8 mouse cellular contexts compared by ENCODE assay signal in the genomic region with DNA sequence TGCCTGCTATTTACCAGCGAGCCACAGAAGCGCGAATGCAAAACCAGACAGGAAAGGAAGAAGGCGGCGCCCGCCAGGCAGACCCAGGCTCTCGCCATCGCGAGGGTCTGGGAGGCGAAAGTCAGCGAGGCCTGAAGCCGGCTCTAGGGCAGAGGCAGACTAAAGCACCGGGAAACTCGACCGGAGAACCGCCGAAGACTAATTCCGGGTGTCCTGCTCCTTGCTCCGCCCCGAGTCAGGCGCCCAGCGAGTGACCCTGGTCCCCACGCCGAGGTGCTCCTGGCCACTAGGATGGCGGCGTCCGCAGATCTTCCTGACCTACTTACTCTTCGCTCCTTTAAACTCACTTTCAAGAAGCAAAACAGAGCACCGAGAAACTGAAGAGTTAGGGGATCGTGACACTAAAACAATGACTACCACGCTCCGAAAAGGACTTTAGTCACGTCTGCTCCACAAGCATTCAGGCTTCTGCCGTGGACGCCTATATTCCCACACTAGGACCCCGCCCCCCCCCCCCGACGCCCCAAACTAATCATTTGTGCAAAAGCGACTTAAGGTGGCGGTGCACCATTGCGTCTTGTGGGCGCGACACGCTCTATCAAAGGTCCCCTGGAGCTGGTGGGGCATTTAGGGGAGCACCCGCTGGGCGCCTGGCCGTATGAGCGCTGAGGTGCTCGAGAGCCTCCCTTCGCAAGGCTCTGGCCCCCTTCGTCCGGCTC. TPM values are rescaled to one million over a fixed set of nuclear protein-coding genes. Genes with fewer than 3 reads are reported as not detected.
DNase-seq lines count a peak whose midpoint lies in the region; ATAC-seq and TF ChIP-seq lines count a peak whose summit lies in the region.

A gene (minus strand): TSS at position 287 of the 719 bp plus-strand sequence.
A gene (plus strand): TSS at position 621 of the 719 bp plus-strand sequence.

- DNase-seq in Patski (ENCODE audit: low read depth, low spot score): peak; percentile 97
- DNase-seq in cerebellum, postnatal 14 days: peak; percentile 96 to 98
- DNase-seq in frontal cortex, postnatal 14 days (ENCODE audit: low spot score in 2 of 2): peak; percentile 91 to 93
- DNase-seq in hindbrain, embryonic 14.5 days (ENCODE audit: low spot score): peak; percentile 95
- peak; percentile 95 to 97 for DNase-seq in layer of hippocampus, postnatal 36 days
- DNase-seq in lung, postnatal 36 days: peak; percentile 98
- peak; percentile 99 for DNase-seq in retina, postnatal 1 day
- DNase-seq in urinary bladder, adult 18-20 months (ENCODE audit: low spot score in 2 of 2): peak; percentile 93 to 94

- H3K9ac ChIP-seq in hindbrain, embryonic 14.5 days: peak within 1 kb of the TSS; percentile 83

- peak; percentile 93 for ATAC-seq in Patski
- ATAC-seq in hindbrain, embryonic 14.5 days (ENCODE audit: low FRiP score): peak; percentile 99

- peak within 1 kb of the TSS; percentile 97 for H3K4me2 ChIP-seq in hindbrain, embryonic 14.5 days (replicated peaks)

- peak within 1 kb of the TSS; percentile 87 for H3K27ac ChIP-seq in hindbrain, embryonic 14.5 days

- H3K27me3 ChIP-seq in Patski: no peaks in the 10 kb centered on the region
- H3K27me3 ChIP-seq in hindbrain, embryonic 14.5 days (ENCODE audit: control insufficient read depth, insufficient read depth, low read length): no peaks in the 10 kb centered on the region

- in situ Hi-C loops in Patski (cut with MboI; ENCODE audit: low pct_unique_long_range_greater_than_20kb): no loop called here

- H3K4me3 ChIP-seq in hindbrain, embryonic 14.5 days (replicated peaks; ENCODE audit: low read length): peak within 1 kb of the TSS; percentile 92

- peaks cover 39% of the 10 kb centered on the region for H3K4me1 ChIP-seq in hindbrain, embryonic 14.5 days (replicated peaks; ENCODE audit: control insufficient read depth, insufficient read depth, low read length)

- TF ChIP-seq CTCF in Patski (IDR thresholded peaks at IDR 0.05): no peak

- CTCF ChIA-PET in Patski (lab: Charles Lee): interaction anchor here (0.6 to 2.3 kb wide), 5 partner anchors 9 to 1467 kb away, joined by 3 to 10 read pairs (median 4); no protein-coding TSS in a partner anchor

- POLR2A ChIA-PET in Patski (lab: Charles Lee): interaction anchor here (0.7 to 1.3 kb wide), 2 partner anchors 10 to 42 kb away, joined by 3 to 4 read pairs; no protein-coding TSS in a partner anchor

- no peaks in the 10 kb centered on the region for H3K9me3 ChIP-seq in hindbrain, embryonic 14.5 days (ENCODE audit: control insufficient read depth, low read length)

- WGBS in hindbrain, embryonic 14.5 days: 0% methylated on average over 52 of the region's 52 CpGs

- H3K36me3 ChIP-seq in hindbrain, embryonic 14.5 days (replicated peaks; ENCODE audit: control insufficient read depth, insufficient read depth): peaks cover 24% of the 10 kb centered on the region

RNA-seq across cellular contexts. Expression of the first gene that starts in this region (rescaled TPM):
- polyA plus RNA-seq in Patski (2021): 21.0 TPM
- 8.9 and 10.0 TPM in 2 replicates for polyA plus RNA-seq in hindbrain, embryonic 14.5 days (2014; fragmentation: Nextera tagmentation; extraction: Ambion mirVana)
- 1 to 10 TPM; 7.7 to 9.9 TPM for total RNA-seq in layer of hippocampus, postnatal 36 days (2021)

RNA-seq across cellular contexts. Expression of the second gene that starts in this region (rescaled TPM):
- polyA plus RNA-seq in Patski (2021): 19.5 TPM
- polyA plus RNA-seq in hindbrain, embryonic 14.5 days (2014; fragmentation: Nextera tagmentation; extraction: Ambion mirVana): 15.0 and 15.9 TPM in 2 replicates
- total RNA-seq in layer of hippocampus, postnatal 36 days (2021): 10 to 100 TPM; 25.2 to 28.3 TPM

Comparison
In these comparisons a context has a peak if more than half of its experiments do, and no peak if none do; other contexts are left out.
1. Peak in every context shown above with its lines: DNase-seq, ATAC-seq, H3K4me3 ChIP-seq and H3K27ac ChIP-seq.